Mouse (Mus musculus) cerebral cortex, adult 2 months (tissue): ENCODE data around the gene Gadd45a.

Source experiments
- WGBS: fragments of 180-500 bp; shearing (Covaris S2); methylation state at CpG from one replicate; pipeline ENCODE4 v1.1.7; 2018; 5-methylcytosine and 5-hydroxymethylcytosine counted together

Gadd45a gene

GRCm38 (mm10) chr6:67036837-67037628 lies at the start of gene Gadd45a:
Gene Gadd45a, minus strand, starts transcription at chr6:67037457.
- WGBS: under 1% methylated on average over 68 of the region's 69 CpGs

DNA sequence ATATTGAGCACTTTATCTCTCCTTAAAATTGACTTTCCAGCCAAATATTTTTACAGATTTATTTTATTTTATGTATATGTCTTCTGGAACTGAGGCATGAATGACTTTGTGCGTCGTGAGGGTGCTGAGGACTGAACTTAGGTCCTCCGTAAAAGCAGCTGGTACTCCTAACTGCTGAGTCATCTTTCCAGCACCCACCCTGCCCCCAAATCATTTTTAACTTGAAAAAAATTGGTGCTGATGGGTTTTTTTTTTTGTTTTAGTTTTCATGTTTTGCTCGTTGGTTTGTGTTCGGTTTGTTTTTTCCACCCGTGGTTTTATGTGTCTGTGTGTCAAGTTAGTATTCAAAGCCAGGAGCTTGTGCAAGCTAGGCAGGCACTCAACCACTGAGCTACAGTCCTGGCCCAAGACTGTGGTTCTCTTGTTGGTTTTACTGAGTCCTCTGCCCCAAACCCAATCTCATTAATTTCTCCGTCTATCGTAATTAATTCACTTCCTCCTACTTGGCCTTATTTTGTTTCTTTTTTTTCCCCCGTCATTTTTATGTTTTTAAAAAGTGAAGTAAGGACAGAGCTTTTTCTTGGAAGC lies 48.7 kb upstream of the Gadd45a start:
- 84% methylated on average over 9 of the region's 9 CpGs for WGBS

DNA sequence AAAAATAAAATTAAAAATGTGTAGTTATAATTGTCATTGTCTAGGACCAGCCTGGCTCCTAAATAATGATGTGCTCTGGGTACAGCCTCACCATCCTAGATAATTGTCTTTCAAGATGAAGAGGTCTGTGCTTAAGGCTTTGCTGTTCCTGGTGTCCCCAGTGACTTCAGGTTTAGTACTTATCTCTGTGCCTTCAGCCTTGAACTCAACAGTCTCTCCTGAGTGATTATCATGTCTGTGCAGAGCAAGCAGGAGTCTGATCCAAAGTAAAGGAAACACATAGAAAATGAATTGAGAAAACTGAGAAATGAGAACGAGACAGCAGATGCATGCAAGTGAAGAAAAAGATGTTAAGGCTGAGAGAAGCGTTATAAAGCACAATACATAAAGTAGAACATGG lies 47.2 kb upstream of the Gadd45a start:
- 84% methylated on average over 2 of the region's 2 CpGs for WGBS

DNA sequence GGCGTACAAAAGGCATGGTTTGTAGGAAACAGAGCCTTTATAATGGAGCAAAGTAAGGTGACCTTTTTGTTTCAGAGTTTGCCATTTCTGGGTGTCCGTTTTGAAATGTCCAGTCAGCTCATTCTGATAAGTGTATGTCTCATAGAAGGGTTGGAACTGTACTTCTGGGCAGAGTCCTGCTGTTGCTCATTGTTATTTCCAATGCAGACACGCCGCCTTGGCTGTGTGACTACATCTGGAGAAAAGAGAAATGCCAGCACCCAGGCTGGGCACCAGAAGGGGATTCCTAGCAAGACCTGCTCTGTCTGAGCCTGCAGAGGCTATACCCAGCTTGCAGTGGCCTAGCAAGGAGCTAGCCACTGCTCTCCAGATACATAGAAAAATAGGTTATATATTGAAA lies 43.9 kb upstream of the Gadd45a start:
- WGBS: 86% methylated on average over 4 of the region's 4 CpGs

DNA sequence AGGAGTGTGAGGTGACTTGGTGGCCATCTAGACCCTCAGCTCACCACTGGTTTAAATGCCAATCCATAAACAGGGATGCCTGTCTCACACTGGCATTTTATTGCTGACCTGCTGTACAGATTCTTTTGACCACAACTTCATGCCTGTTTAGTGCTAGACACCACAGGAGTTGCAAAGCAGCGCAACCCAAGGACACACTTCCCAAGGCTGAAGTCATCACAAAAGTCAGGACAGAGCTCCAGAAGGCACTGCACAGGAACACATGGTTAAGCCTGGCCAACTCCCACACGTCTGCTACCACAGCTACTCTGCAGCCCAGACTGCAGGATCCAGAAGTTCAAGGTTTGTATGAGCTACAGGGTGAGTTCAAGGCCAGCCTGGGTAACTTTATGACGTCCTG lies 40.8 kb upstream of the Gadd45a start:
- WGBS: 90% methylated on average over 3 of the region's 3 CpGs

GRCm38 (mm10) chr6:67077477-67077876 lies 40.2 kb upstream of the Gadd45a start:
- 74% methylated on average over 3 of the region's 3 CpGs for WGBS

- WGBS: 75% methylated on average over 1 of the region's 1 CpGs
Observed at GRCm38 (mm10) chr6:67076348-67076747, 39.1 kb upstream of the Gadd45a start.

GRCm38 (mm10) chr6:67073929-67074328 lies 36.7 kb upstream of the Gadd45a start:
- WGBS: 88% methylated on average over 5 of the region's 5 CpGs

- 92% methylated on average over 4 of the region's 4 CpGs for WGBS
Observed at GRCm38 (mm10) chr6:67073446-67073845, 36.2 kb upstream of the Gadd45a start.

- 84% methylated on average over 1 of the region's 1 CpGs for WGBS
Observed at GRCm38 (mm10) chr6:67071615-67072014, 34.4 kb upstream of the Gadd45a start.

DNA sequence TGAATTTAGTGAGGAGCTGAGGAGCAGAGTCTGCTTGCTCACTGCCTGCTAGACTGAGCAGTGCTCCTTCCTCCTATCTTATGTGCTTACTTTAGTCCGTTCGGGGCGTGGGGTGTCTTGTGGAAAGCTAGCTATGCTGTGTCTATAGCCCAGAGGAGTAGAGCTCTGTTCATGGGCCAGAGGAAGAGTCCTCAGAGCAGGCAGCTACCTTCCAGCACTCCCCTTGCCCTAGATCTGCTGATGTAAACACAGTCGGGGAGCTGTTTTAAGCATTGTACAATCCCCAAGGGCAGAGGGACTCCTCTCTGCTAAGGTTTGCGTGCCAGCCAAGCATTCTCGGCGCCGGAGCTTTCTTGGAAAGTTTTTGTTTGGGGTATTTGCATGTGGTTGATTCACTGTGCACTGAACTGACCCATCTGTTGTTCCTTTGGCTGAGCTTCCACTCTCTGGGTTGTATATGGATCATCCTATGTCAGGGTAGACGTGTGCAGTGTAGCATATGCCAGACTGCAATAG lies 32.6 kb upstream of the Gadd45a start:
- WGBS: 44% methylated on average over 9 of the region's 9 CpGs

DNA sequence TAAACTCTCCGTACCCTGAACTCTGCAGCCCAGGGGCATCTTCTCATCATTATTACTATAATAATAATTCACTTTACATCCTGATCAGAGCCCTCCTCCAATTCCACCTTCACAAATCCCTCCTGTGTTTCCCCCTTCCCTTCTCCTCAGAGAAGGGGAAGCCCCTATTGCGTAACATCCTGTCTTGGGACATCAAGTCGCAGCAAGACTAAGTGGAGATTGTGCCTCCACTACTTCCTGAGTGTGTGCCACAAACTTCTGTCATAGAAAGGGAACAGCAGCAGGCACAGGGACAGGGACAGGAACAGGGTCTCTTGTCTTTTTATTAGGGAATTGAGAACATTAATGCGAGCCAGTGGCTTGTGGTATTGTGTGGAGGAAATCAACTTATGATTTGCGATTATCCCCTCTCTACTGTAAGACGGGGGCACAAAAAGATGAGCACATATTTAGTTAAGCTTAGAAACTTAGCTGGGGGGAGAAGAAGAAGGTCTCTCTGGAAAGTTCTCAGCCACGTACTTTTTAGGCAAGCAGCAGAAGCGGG lies 32.0 kb upstream of the Gadd45a start:
- 81% methylated on average over 8 of the region's 8 CpGs for WGBS

DNA sequence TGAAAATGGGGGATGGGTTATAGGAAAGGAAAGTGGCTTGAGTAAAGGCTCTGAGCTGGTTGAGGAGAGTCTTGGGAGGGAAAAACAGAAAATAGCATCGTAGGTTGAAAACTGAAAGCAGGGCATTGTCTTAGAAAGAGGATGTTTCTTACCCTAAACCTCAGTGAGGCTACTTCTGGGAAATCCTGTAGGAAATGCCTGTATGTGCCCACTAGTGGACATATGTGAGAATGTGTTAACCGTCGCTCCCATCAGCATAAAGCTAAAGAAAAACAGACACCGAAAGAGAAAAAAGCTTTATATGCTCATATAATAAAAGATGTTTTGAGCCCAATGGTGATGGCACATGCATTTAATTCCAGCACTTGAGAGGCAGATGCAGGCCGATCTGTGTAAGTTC lies 22.8 kb upstream of the Gadd45a start:
- 68% methylated on average over 5 of the region's 5 CpGs for WGBS

DNA sequence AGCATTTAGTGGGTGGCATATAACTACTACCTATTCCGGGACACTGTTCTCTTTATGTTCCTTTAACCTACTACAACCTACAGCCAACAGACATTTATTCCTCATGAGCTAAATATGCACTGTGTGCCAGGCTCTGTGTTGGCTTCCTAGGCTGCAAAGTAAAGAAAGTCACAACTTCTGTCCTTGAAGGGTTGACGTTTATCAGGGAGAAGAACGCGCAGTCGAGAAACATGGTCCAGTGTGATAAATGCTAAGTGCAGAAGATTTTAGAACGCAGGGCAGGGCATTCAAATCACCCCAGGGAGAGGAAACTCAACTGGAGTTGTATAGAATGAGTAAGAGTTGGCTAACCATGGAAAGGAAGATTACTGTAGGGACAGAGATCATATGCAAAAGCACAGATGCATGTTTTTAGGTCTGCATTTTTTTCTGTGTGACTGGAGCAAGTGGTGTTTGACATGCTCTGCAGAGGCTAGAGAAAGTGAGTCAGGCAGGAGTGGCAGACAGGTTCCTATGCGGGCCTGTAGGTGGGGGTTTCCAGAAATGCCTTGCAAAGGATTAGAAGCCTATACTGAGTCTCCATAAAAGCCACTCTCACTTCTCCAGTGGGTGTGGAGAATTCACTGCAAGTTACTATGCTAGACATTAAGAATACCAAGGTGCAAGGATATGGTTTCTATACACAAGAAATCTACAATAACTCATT lies 20.9 kb upstream of the Gadd45a start:
- WGBS: 96% methylated on average over 7 of the region's 7 CpGs

- 79% methylated on average over 5 of the region's 5 CpGs for WGBS
Observed at GRCm38 (mm10) chr6:67057574-67057973, 20.3 kb upstream of the Gadd45a start.

GRCm38 (mm10) chr6:67056889-67057564 lies 19.8 kb upstream of the Gadd45a start:
- WGBS: 71% methylated on average over 3 of the region's 3 CpGs

GRCm38 (mm10) chr6:67056108-67056888 lies 19.0 kb upstream of the Gadd45a start:
- WGBS: 84% methylated on average over 15 of the region's 15 CpGs

- 84% methylated on average over 1 of the region's 1 CpGs for WGBS
Observed at GRCm38 (mm10) chr6:67050063-67050462, 12.8 kb upstream of the Gadd45a start.

DNA sequence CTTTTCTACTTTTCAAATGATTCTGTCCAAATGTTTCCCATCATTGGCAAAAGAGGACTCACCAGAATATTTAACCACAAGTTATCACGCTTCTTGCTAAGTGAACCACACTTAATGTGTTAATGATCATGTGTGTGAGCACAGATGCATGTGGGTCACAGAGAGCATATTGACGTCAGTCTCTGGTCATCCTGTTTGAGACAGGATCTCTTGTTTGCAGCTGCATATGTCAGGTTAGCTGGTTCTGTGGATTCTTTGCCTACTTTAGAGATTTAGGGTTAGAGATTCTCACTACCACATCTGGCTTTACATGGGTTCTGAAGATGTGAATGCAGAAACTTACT lies 12.4 kb upstream of the Gadd45a start:
- WGBS: 85% methylated on average over 2 of the region's 2 CpGs

DNA sequence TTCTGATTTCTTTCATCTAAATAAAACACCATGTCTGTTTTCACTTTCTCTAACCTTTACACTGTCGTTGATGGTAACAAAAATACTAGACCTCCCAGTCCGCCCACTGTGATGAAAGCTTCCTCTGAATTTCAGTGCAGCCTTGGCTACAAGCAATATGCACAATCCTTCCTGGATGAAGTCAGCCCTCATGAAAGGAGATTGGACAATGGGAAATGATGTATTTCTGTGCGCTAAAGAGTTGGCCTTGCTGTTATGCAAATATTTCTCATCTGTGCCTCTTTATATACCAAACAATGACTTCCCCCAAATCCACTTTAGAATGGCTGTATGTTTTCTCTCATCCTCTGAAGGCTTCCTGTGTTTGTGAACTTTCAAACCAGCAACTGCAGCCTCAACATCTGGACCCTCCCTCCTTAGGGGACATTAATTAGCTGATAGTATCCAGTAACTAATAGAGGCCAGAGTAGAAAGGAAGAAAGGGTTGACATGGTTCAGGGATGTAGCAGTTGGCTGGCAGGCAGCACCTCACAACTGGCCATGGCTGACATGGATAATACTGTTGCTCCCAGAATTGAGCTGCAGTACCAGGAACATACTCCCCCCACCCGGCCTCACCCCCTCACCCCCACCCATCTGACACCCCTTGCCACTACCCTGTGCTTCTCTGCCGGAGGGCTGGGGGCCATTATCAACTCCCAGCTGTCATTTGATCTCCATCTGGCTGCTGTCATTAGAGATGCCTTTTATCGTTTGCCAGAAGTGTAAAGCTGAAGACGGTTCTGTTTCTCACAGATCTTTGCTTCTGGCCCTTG lies 11.8 kb upstream of the Gadd45a start:
- 40% methylated on average over 7 of the region's 7 CpGs for WGBS
